Mouse (Mus musculus): ENCODE data around the gene H3f3a.

H3f3a gene

DNA sequence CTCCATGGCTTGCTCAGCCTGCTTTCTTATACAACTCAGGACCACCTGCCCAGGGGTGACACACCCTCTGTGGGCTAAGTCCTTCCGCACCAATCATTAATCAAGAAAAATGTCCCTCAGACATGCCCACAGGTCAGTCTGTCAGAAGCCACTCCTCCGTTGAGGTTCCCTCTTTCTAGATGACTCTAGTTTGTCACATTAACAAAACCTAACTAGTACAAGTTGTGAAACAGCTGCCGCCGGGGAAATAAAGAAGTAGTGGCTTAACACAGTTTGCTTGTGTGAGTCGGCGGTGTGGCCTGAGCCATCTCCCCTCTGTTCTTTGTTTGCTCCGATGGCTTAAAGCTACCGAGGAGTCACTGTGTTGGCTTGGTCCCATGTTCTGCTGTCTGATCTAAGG lies 51.1 kb downstream of the H3f3a start:
- no peak for DNase-seq (ENCODE audit: extremely low spot score, low read depth, low spot score)

DNA sequence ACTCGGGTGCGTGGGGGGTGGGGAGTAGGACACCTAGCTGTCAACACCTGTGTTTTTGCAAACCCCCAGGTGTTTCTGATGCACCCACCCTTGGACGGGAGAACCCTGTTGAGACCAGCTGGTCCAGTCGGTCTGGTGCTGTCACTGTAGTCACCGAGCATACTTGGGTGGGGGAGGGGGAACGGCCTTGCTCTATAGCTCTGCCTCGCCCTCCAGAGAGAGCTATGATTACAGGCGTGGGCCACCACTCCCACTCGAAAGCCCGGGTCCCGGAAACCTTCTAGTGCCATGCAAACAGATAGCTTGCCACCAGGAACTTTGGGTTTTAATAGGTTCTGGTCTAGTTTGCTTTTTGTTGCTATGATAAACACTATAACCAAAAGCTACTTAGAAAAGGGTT lies 51.6 kb downstream of the H3f3a start:
- no peak for DNase-seq (ENCODE audit: extremely low spot score, low read depth, low spot score)

GRCm38 (mm10) chr1:180757956-180758520 lies 55.7 kb downstream of the H3f3a start:
- DNase-seq (ENCODE audit: extremely low spot score, low read depth, low spot score): no peak

- no peak for DNase-seq (ENCODE audit: extremely low spot score, low read depth, low spot score)
These were observed 56.3 kb downstream of the H3f3a start for GRCm38 (mm10) chr1:180757252-180757955.

DNA sequence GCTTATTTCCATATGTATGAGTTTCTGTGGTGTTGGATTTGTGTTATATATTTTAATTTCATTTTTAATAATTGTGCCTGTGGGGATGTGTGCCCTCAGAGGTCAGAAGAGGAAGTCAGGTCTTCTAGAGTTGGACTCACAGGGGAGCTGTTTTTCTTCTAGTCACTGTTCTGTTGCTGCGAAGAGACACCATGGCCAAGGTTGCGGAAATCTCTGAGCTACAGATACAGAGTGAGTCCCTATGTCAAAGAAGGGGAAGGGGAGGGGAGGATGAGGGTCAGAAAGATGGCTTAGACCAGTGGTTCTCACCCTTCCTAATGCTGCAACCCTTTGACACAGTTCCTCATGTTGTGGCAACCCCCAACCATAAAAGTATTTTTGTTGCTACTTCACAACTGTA lies 57.0 kb downstream of the H3f3a start:
- no peak for DNase-seq (ENCODE audit: extremely low spot score, low read depth, low spot score)

- DNase-seq (ENCODE audit: extremely low spot score, low read depth, low spot score): no peak
These were observed 59.4 kb downstream of the H3f3a start for GRCm38 (mm10) chr1:180754376-180754775.

DNA sequence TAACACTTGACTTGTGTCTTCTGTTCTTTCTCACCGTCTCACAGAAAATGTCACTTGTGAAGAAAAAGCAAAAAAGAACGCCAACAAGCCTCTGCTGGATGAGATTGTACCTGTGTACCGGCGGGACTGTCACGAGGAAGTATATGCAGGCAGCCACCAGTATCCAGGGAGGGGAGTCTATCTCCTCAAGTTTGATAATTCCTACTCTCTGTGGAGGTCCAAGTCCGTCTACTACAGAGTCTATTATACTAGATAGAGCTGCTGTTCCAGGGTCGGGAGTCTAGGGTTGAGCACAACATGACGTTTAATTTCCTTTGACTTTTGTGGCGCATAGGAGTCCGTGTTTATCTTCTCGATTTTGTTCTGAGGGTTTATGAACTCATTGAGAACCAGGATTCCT lies 61.6 kb downstream of the H3f3a start:
- DNase-seq (ENCODE audit: extremely low spot score, low read depth, low spot score): no peak

Data from hindlimb bud, embryonic 11.5 days (tissue).